Mouse (Mus musculus) midbrain, embryonic 16.5 days (tissue): ENCODE measurements around the gene Gm37419. TPM values are rescaled to one million over a fixed set of nuclear protein-coding genes. Genes with fewer than 3 reads are reported as not detected.

Experiments
- ATAC-seq: fragments of 200-750 bp; cut with Nextera tagmentation; 2 replicates; pipeline ENCODE4 v1.8.0; 2017; ENCODE audit warnings: moderate TSS enrichment
- H3K27ac ChIP-seq: fragments of 300-500 bp; sonication (generic); 2 replicates; pipeline ENCODE4 v1.5.1; 2014; ENCODE audit warnings: mild to moderate bottlenecking, low read length, mixed read lengths
- H3K27me3 ChIP-seq: fragments of 300-500 bp; sonication (generic); 2 replicates; pipeline ENCODE4 v1.6.1; 2014; ENCODE audit warnings: low read depth, low read length, mixed read lengths; ENCODE audit not compliant: control insufficient read depth, insufficient read depth
- H3K36me3 ChIP-seq: fragments of 300-500 bp; sonication (generic); 2 replicates; pipeline ENCODE4 v1.6.1; 2014; ENCODE audit warnings: mild to moderate bottlenecking, low read length, moderate library complexity, mixed read lengths; ENCODE audit not compliant: control insufficient read depth, insufficient read depth
- H3K4me1 ChIP-seq: fragments of 300-500 bp; sonication (generic); 2 replicates; pipeline ENCODE4 v1.6.1; 2014; ENCODE audit warnings: mild to moderate bottlenecking, low read length, mixed read lengths; ENCODE audit not compliant: control insufficient read depth, insufficient read depth
- H3K4me2 ChIP-seq: fragments of 300-500 bp; sonication (generic); 2 replicates; pipeline ENCODE4 v1.6.1; 2014; ENCODE audit warnings: mild to moderate bottlenecking, low read length, mixed read lengths
- H3K4me3 ChIP-seq: fragments of 300-500 bp; sonication (generic); 2 replicates; pipeline ENCODE4 v1.5.1; 2014; ENCODE audit warnings: low read depth, mild to moderate bottlenecking, low read length, moderate library complexity, mixed read lengths
- H3K9ac ChIP-seq: fragments of 300-500 bp; sonication (generic); 2 replicates; pipeline ENCODE4 v1.6.1; 2014; ENCODE audit warnings: low read depth, low read length, mixed read lengths
- H3K9me3 ChIP-seq: fragments of 300-500 bp; sonication (generic); replicated peaks from 2 replicates; pipeline ENCODE4 v1.6.1; 2014; ENCODE audit warnings: mild to moderate bottlenecking, low read length, mixed read lengths; ENCODE audit not compliant: control insufficient read depth, poor library complexity, severe bottlenecking
- WGBS: fragments of 180-500 bp; shearing (Covaris S2); extraction: QIAGEN DNeasy Blood & Tissue Kit; methylation state at CpG from one replicate; pipeline ENCODE4 v1.1.7; 2014; 5-methylcytosine and 5-hydroxymethylcytosine counted together
- polyA plus RNA-seq: library from polyadenylated mRNA; unstranded; fragments of >200 nt; fragmentation: Nextera tagmentation; extraction: Ambion mirVana; gene quantifications from 2 replicates; pipeline ENCODE4 v1.2.1, GENCODE M21; 2015

Gene Gm37419
- polyA plus RNA-seq, 1 experiment from 2014 or later: not detected

DNA sequence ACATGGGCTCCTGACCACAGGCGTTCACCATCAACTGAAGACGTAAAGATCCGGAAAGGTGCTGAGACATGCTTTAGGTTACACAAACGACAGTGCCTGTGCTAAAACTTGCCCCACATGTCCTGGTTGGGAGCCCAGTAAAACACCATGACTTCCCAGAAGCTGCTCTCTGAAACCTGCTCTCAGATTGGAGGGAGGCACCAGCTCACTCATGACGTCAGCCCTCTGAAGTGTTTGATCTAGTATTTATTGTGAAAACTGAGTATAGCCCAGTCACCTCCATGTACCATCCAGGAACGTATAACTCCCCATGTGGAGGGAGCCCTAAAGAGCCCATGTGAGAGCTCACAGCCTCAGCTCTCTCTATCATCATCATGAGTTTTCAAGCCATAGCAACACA, 9.6 kb downstream of the Gm37419 start:
- Histone ChIP-seq H3K27ac (no peak overlapping the region), H3K27me3 (no peaks in the 10 kb centered on the region), H3K4me3 (no peak overlapping the region), H3K36me3 (no peaks in the 10 kb centered on the region), H3K9ac (no peak overlapping the region), H3K4me2 (no peak overlapping the region), H3K4me1 (no peaks in the 10 kb centered on the region), H3K9me3 (no peaks in the 10 kb centered on the region)
- 91% methylated on average over 6 of the region's 6 CpGs for WGBS
- no peak for ATAC-seq

- no peaks in the 10 kb centered on the region for H3K36me3 ChIP-seq
- no peaks in the 10 kb centered on the region for H3K4me1 ChIP-seq
- no peak overlapping the region for H3K4me2 ChIP-seq
- no peak overlapping the region for H3K9ac ChIP-seq
- no peak overlapping the region for H3K4me3 ChIP-seq
- WGBS: 86% methylated on average over 8 of the region's 8 CpGs
- H3K27ac ChIP-seq: no peak overlapping the region
- ATAC-seq: no peak
- no peaks in the 10 kb centered on the region for H3K27me3 ChIP-seq
- H3K9me3 ChIP-seq: no peaks in the 10 kb centered on the region
Measured at GRCm38 (mm10) chr16:24005928-24006327, 17.6 kb downstream of the Gm37419 start.

GRCm38 (mm10) chr16:24009891-24010290, 21.6 kb downstream of the Gm37419 start:
- Histone ChIP-seq H3K4me1 (no peaks in the 10 kb centered on the region), H3K4me2 (no peak overlapping the region), H3K36me3 (no peaks in the 10 kb centered on the region), H3K9ac (no peak overlapping the region), H3K27ac (no peak overlapping the region), H3K9me3 (no peaks in the 10 kb centered on the region), H3K4me3 (no peak overlapping the region), H3K27me3 (no peaks in the 10 kb centered on the region)
- 92% methylated on average over 2 of the region's 2 CpGs for WGBS
- no peak for ATAC-seq

- 81% methylated on average over 3 of the region's 3 CpGs for WGBS
Measured at GRCm38 (mm10) chr16:24011306-24011705, 23.0 kb downstream of the Gm37419 start.

DNA sequence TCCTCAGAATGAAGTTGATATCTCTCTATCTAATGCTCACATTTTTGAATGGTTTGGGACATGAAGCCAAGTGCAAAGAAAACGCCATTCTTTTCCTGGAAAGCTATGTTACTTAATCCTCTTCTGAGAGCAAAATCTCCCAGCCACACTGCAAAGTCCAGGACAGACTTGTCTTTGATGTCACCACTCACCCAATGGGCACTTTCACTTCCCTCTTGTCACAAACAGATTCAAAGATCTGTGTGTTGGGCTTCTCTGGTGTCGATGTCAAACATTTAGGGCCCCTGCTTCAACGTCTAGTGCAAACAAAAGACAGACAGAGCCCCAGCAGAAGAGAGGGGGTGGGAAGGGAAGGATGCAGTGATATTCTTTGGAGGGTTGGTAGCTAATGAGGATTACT, 23.8 kb downstream of the Gm37419 start:
- Histone ChIP-seq H3K9ac (no peak overlapping the region), H3K27ac (no peak overlapping the region), H3K4me1 (no peaks in the 10 kb centered on the region; the same call in 1 of the 2 replicates), H3K4me2 (no peak overlapping the region), H3K9me3 (no peaks in the 10 kb centered on the region), H3K27me3 (no peaks in the 10 kb centered on the region), H3K36me3 (no peaks in the 10 kb centered on the region), H3K4me3 (no peak overlapping the region)
- WGBS: 44% methylated on average over 3 of the region's 3 CpGs
- ATAC-seq: no peak

More at GRCm38 (mm10) chr16:24011306-24011705, 23.0 kb downstream of the Gm37419 start:
- Histone ChIP-seq H3K4me2 (no peak overlapping the region), H3K27me3 (no peaks in the 10 kb centered on the region), H3K4me1 (no peaks in the 10 kb centered on the region), H3K9me3 (no peaks in the 10 kb centered on the region), H3K9ac (no peak overlapping the region), H3K36me3 (no peaks in the 10 kb centered on the region), H3K4me3 (no peak overlapping the region), H3K27ac (no peak overlapping the region)
- ATAC-seq: no peak

DNA sequence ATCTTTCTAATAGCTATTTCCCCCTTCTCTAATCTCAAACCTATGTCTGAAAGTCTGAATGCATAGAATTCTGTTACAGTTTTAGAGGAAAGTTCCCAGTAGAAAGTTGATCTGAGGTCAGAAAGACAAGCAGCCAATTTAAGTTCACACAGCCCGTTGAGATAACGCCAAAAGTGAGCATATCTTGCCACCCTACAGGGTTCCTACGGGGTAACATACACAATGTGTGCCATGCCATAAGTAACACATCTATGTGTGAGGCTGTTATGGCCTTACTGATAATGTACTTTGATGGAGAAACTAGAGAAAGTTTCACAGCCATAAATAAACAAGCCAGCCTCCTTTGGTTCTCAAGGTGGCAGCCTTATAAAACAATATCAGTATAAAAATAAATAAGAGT, 26.1 kb downstream of the Gm37419 start:
- 93% methylated on average over 3 of the region's 3 CpGs for WGBS
- H3K27ac ChIP-seq: no peak overlapping the region
- no peaks in the 10 kb centered on the region for H3K36me3 ChIP-seq

DNA sequence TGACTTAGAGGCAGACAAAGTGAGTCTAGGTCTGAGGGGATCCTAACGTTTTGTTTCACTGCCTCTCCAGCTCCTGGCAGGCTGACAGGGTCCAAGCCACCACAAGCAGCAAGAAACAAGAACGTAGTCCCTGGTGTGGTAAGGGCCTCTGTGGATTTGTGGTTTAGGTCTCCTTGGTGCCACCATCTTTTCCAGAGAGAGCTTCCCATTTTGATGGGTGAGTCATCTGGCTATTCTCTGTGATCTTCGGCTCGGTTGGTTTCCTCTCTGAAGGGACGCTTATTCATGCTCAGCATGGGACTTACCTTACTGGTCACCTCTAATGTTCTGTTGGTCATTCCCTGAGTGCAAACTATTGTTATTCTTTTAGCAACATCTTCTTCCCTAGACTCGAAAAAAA, 28.0 kb downstream of the Gm37419 start:
- Histone ChIP-seq H3K27ac (no peak overlapping the region), H3K36me3 (no peaks in the 10 kb centered on the region), H3K9me3 (no peaks in the 10 kb centered on the region), H3K4me3 (no peak overlapping the region), H3K4me1 (no peaks in the 10 kb centered on the region; the same call in 1 of the 2 replicates), H3K27me3 (no peaks in the 10 kb centered on the region), H3K9ac (no peak overlapping the region), H3K4me2 (no peak overlapping the region)
- no peak for ATAC-seq
- 47% methylated on average over 6 of the region's 6 CpGs for WGBS

More for the DNA sequence above, 26.1 kb downstream of the Gm37419 start:
- no peak overlapping the region for H3K9ac ChIP-seq
- no peak for ATAC-seq
- H3K4me2 ChIP-seq: no peak overlapping the region
- H3K9me3 ChIP-seq: no peaks in the 10 kb centered on the region
- no peaks in the 10 kb centered on the region for H3K27me3 ChIP-seq
- no peaks in the 10 kb centered on the region; the same call in 1 of the 2 replicates for H3K4me1 ChIP-seq
- no peak overlapping the region for H3K4me3 ChIP-seq

DNA sequence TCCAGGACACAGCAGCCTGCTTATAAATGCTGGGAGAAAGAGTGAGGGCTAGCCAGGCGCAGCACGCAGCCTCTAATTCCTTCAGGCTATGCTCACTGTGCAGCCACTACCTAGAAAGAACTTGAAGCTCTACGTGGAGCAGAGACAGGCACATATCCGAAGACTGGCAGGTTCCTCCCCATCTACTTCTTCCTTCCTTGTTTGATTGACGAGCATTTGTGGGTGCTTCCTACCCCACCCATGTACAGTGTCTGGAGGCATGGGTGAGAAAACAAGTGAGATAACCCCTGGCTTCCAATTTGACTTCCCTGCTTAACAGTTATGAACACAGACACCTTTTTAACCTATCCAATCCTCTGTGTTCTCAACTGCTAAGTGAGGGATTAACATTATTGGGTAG, 28.5 kb downstream of the Gm37419 start:
- no peaks in the 10 kb centered on the region; the same call in 1 of the 2 replicates for H3K4me1 ChIP-seq
- ATAC-seq: no peak
- H3K27ac ChIP-seq: no peak overlapping the region
- no peak overlapping the region for H3K4me2 ChIP-seq
- no peak overlapping the region for H3K4me3 ChIP-seq
- no peaks in the 10 kb centered on the region for H3K36me3 ChIP-seq
- H3K9ac ChIP-seq: no peak overlapping the region
- H3K9me3 ChIP-seq: no peaks in the 10 kb centered on the region
- H3K27me3 ChIP-seq: no peaks in the 10 kb centered on the region
- 75% methylated on average over 5 of the region's 5 CpGs for WGBS

DNA sequence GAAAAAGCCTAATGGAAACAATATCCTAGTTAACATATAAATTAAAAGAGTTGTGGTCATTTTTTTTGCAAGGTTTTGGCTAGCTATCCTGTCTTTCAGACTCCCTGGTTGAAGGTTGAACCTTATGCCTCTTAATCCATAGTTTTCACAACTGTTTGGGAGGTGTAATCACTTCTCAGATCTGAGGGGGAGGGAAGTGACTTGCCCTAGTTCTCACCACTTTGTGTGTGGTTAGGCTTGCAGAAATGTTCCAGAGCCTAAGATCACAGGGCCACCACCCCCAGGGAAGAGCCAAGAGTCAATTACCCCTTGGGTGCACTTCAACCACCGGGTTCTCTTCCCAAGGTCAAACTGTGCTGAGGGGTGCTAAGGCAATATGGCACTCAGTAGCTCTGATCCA, 33.4 kb downstream of the Gm37419 start:
- H3K27me3 ChIP-seq: no peaks in the 10 kb centered on the region
- no peak for ATAC-seq
- WGBS: 79% methylated on average over 1 of the region's 1 CpGs
- H3K9ac ChIP-seq: no peak overlapping the region
- no peak overlapping the region for H3K4me3 ChIP-seq
- H3K4me2 ChIP-seq: no peak overlapping the region
- H3K36me3 ChIP-seq: no peaks in the 10 kb centered on the region
- H3K9me3 ChIP-seq: no peaks in the 10 kb centered on the region
- no peaks in the 10 kb centered on the region; the same call in 1 of the 2 replicates for H3K4me1 ChIP-seq
- no peak overlapping the region for H3K27ac ChIP-seq
